Mouse (Mus musculus) midbrain, postnatal 0 days (tissue): ENCODE results near the gene Pih1d2. TPM values are rescaled to one million over a fixed set of nuclear protein-coding genes. Genes with fewer than 3 reads are reported as not detected.

Source experiments
- ATAC-seq: fragments of 200-750 bp; cut with Nextera tagmentation; 2 replicates; pipeline ENCODE4 v1.8.0; 2017; ENCODE audit warnings: moderate number of reproducible peaks, mild to moderate bottlenecking, moderate TSS enrichment, moderate library complexity; ENCODE audit not compliant: low FRiP score
- DNase-seq: peaks from one replicate; pipeline ENCODE4 v3.0.0-alpha.2; 2015; ENCODE audit warnings: low spot score
- H3K27ac ChIP-seq: fragments of 300-500 bp; sonication (generic); 2 replicates; pipeline ENCODE4 v1.5.1; 2014; ENCODE audit warnings: low read depth, mild to moderate bottlenecking, low read length, mixed read lengths
- H3K27me3 ChIP-seq: fragments of 300-500 bp; sonication (generic); 2 replicates; pipeline ENCODE4 v1.6.1; 2014; ENCODE audit warnings: low read length, control low read depth, mixed read lengths; ENCODE audit not compliant: insufficient read depth
- H3K36me3 ChIP-seq: fragments of 300-500 bp; sonication (generic); 2 replicates; pipeline ENCODE4 v1.6.1; 2014; ENCODE audit warnings: low read length, control low read depth, mixed read lengths; ENCODE audit not compliant: insufficient read depth
- H3K4me1 ChIP-seq: fragments of 300-500 bp; sonication (generic); 2 replicates; pipeline ENCODE4 v1.6.1; 2014; ENCODE audit warnings: mild to moderate bottlenecking, control low read depth, antibody characterized with exemption, low read length, mixed read lengths; ENCODE audit not compliant: insufficient read depth
- H3K4me2 ChIP-seq: fragments of 300-500 bp; sonication (generic); 2 replicates; pipeline ENCODE4 v1.6.1; 2014; ENCODE audit warnings: low read depth, mild to moderate bottlenecking, low read length, mixed read lengths; ENCODE audit not compliant: poor library complexity, severe bottlenecking
- H3K4me3 ChIP-seq: fragments of 300-500 bp; sonication (generic); 2 replicates; pipeline ENCODE4 v1.5.1; 2014; ENCODE audit warnings: low read depth, mild to moderate bottlenecking, low read length, moderate library complexity
- H3K9ac ChIP-seq: fragments of 300-500 bp; sonication (generic); replicated peaks from 2 replicates; pipeline ENCODE4 v1.6.1; 2014; ENCODE audit warnings: mild to moderate bottlenecking, low read length, moderate library complexity, mixed read lengths; ENCODE audit not compliant: poor library complexity, severe bottlenecking
- H3K9me3 ChIP-seq: fragments of 300-500 bp; sonication (generic); 2 replicates; pipeline ENCODE4 v1.6.1; 2016; ENCODE audit warnings: low read length, control low read depth
- CTCF ChIP-seq: IDR thresholded peaks from 2 replicates; pipeline ENCODE4 v1.5.1; 2016; ENCODE audit warnings: antibody characterized with exemption, mild to moderate bottlenecking
- WGBS: fragments of 180-500 bp; shearing (Covaris S2); extraction: QIAGEN DNeasy Blood & Tissue Kit; methylation state at CpG from one replicate; pipeline ENCODE4 v1.1.7; 2014; 5-methylcytosine and 5-hydroxymethylcytosine counted together
- polyA plus RNA-seq: library from polyadenylated mRNA; unstranded; fragments of >200 nt; fragmentation: Nextera tagmentation; extraction: Ambion mirVana; gene quantifications from 2 replicates; pipeline ENCODE4 v1.2.1, GENCODE M21; 2015
- total RNA-seq: library from RNA; depleted of rRNA; stranded (reverse); fragments of >200 nt; gene quantifications from 2 replicates; pipeline ENCODE4 v1.2.3, GENCODE M21; 2014; rRNA removed

Pih1d2 gene
- total RNA-seq (1.3 and 15.0 TPM in 2 replicates), polyA plus RNA-seq (3.3 and 6.1 TPM in 2 replicates)

DNA sequence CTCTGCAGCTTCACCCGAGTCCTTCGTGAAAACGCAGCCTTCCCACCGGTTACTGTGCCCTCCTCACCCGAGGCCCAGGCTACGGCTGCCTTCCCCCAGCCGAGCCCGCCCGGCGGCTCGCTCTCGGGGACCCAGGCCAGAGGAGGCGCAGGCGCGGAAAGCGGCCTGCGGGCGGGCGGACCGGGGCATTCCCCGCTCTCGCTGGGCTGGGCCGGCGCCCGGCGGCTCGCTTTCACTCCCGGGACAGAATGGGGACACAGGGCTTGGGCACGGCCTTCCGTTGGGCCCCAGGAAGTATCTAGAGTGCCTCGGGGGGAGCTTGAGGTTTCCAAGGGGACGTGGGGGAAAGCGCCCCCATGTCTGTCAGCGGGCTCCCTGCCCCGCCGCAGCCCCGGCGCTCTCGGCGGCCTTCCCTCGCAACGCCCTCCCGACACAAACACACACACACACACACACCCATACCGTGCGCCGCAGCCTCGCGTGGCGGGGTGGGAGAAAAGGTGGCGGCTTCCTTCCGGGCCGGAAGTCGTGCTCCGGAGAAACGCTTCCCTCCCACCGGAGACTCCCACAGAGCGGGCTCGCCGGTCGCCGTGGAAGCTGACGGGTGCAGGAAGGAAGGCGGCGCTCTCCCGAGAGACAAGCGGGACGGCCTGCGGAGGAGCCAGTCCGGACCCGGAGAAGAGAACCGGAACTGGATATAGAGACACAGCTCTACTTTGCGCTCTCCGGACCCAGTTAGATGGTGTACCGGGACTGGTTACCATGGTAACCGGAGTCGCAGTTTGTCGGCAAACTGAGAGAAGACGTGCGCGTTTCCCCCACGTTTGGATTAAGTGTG, at the start of gene Pih1d2, which contains the start of gene Nkapd1:
Pih1d2 (plus strand) TSS at position 556 of the 838 bp plus-strand sequence.
Nkapd1 (minus strand) TSS at position 699 of the 838 bp plus-strand sequence.
- DNase-seq (peak; percentile 93), ATAC-seq (peak; percentile 93)
- Histone ChIP-seq H3K9me3 (no peaks in the 10 kb centered on the region), H3K9ac (peak within 1 kb of the TSS; percentile 84), H3K4me3 (peak within 1 kb of the TSS; percentile 79), H3K27me3 (no peaks in the 10 kb centered on the region), H3K4me2 (peak within 1 kb of the TSS; percentile 69), H3K36me3 (peaks cover 21% of the 10 kb centered on the region; the same call in 1 of the 2 replicates), H3K4me1 (peaks cover 6% of the 10 kb centered on the region; the same call in 1 of the 2 replicates), H3K27ac (peak within 1 kb of the TSS; percentile 97)
- TF ChIP-seq CTCF: peak; percentile 33; the same call in 1 of the 2 replicates
- WGBS: under 1% methylated on average over 80 of the region's 81 CpGs

DNA sequence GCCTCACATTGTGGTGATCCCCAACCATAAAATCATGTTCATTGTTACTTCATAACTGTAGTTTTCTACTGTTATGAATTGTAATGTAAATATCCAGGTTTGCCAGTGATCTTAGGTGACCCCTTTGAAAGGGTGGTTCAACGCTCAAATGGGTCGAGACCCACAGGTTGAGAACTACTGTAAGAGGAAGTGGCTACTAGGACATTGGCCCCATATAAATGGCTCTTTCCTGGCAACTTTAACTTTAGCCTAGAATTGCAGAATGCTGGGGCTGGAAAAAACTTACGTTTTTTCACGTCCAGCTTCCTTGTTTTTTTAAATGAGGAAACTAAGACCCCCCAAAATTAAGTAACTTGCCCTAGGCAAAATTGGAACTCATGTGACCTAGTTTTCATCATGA, 49.7 kb upstream of the Pih1d2 start:
- WGBS: 90% methylated on average over 4 of the region's 4 CpGs
- DNase-seq (no peak), ATAC-seq (no peak)
- Histone ChIP-seq H3K4me2 (no peak overlapping the region), H3K4me3 (no peak overlapping the region), H3K9ac (no peak overlapping the region), H3K27me3 (no peaks in the 10 kb centered on the region), H3K36me3 (no peaks in the 10 kb centered on the region), H3K9me3 (no peaks in the 10 kb centered on the region), H3K27ac (no peak overlapping the region), H3K4me1 (no peaks in the 10 kb centered on the region)
- TF ChIP-seq CTCF: no peak

DNA sequence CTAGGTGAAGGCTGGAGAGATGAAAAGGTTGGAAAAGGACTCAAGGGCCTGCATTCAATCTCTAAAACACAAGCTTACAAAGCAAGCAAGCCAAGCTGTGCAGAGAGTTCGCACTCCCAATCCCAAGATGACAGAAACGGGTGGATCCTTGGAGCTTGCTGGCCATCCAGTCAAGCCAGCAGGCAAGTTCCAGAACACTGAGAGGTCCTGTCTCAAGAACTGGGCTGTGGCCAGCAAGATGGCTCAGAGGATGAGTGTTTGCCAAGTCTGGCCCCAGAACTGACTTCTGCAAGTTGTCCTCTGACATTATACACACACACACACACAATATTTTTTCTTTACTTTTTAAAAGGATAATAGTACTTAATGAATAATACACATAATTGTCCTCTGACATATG, 49.2 kb upstream of the Pih1d2 start:
- no peak for ATAC-seq
- Histone ChIP-seq H3K4me1 (no peaks in the 10 kb centered on the region), H3K27ac (no peak overlapping the region)

DNA sequence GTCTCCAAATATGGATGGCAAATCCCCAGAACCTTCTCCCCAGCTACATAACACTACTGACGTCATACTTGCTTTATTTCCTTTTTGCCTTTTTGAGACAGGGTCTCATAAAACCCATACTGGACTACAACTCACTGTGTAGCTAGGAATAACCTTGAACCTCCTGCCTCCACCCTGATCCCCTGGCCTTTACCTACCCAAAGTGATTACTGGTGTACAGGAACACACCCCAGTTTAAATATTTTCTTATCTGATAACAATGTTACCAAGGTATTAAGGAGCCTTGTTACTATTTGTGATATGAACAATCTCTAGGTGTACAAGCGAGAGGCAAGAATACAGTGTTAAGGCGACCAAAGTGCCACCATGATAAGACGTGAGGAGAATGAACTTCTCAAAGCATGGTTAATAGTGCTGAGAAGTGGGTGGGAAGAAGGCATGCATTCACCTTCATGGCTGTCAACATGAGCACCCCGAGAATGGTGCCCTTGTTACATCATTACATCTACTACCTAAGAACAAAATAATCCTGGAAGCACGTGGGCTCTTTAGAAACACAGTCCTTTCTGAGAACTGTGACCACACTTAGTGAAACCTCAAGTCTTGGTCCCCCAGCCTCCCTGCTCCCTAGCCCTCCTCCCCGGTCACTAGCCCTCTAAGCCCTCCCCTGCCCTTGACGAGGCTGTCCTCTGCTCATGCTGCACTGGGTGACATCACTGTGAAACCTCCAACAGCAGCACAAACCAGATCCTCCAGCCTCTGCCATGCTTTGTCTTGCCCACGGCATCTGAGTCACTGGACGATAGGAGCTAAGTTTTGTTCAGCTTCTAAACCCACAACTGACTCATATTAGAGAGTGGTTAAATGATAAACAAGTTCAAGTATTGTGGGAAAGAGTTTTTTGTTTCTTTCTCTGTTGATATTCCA, 47.3 kb upstream of the Pih1d2 start:
- Histone ChIP-seq H3K9me3 (no peaks in the 10 kb centered on the region), H3K36me3 (no peaks in the 10 kb centered on the region), H3K27me3 (no peaks in the 10 kb centered on the region), H3K4me2 (no peak overlapping the region), H3K27ac (no peak overlapping the region), H3K4me1 (no peaks in the 10 kb centered on the region), H3K4me3 (no peak overlapping the region), H3K9ac (no peak overlapping the region)
- no peak for DNase-seq
- no peak for ATAC-seq
- 82% methylated on average over 10 of the region's 10 CpGs for WGBS
- TF ChIP-seq CTCF: no peak

More for the DNA sequence above, 49.2 kb upstream of the Pih1d2 start:
- DNase-seq: no peak
- Histone ChIP-seq H3K27me3 (no peaks in the 10 kb centered on the region), H3K9me3 (no peaks in the 10 kb centered on the region), H3K9ac (no peak overlapping the region), H3K36me3 (no peaks in the 10 kb centered on the region), H3K4me2 (no peak overlapping the region), H3K4me3 (no peak overlapping the region)
- TF ChIP-seq CTCF: no peak
- 77% methylated on average over 2 of the region's 2 CpGs for WGBS

DNA sequence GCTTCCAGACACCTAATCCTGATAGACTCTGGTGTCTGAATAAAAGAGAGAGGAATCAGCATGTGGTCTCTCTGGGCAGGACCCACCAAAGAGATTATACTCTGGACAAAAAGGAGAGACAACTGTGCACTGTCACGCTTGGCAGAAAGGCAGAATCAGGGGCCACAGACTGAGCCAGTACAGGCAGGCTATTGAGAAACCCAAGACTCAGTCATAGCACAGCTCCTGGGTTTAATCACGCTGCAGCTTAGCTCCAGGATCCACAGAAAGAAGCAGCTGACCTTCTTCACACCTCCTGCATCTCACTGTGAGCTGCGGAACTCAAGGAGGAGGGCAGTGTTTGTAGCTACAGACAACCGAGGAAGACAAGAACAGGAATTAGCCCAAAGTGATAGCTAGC, 36.8 kb upstream of the Pih1d2 start:
- Histone ChIP-seq H3K36me3 (no peaks in the 10 kb centered on the region), H3K4me2 (no peak overlapping the region), H3K4me1 (no peaks in the 10 kb centered on the region), H3K9me3 (no peaks in the 10 kb centered on the region), H3K27me3 (no peaks in the 10 kb centered on the region), H3K9ac (no peak overlapping the region), H3K4me3 (no peak overlapping the region), H3K27ac (no peak overlapping the region)
- no peak for DNase-seq
- ATAC-seq: no peak
- WGBS: 12% methylated on average over 4 of the region's 4 CpGs
- TF ChIP-seq CTCF: no peak
